ENCODE assay signal across 23 mouse cellular contexts in the genomic region with DNA sequence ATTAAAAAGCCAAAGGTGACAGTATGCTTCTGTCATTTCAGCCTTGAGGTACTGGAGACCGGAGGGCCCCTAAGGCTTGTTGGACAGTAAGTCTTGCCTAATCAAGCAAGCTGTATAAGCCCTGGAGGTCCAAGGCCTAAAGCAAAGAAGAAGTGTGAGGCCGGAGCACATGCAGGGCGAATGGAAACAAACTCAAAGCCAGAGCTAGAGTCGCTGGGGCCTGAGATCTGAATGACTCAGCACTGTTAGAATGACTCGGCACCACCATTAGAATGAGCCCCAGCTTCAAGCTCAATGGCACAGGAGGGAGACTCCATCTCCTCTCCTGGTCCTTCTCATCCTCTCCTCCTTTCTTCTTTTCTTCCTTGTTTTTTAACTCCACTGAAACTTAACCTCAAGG. TPM values are rescaled to one million over a fixed set of nuclear protein-coding genes. Genes with fewer than 3 reads are reported as not detected.
DNase-seq lines count a peak whose midpoint lies in the region; ATAC-seq and TF ChIP-seq lines count a peak whose summit lies in the region.
"Had no signal": no experiment of that assay in that cellular context is flagged by ENCODE, and none has a peak within 500 bp of the region (broad histone marks: within the 10 kb centered on the region; RNA-seq: fewer than 3 reads in every experiment).

No protein-coding gene starts in this region.

- no peak overlapping the region for H3K9ac ChIP-seq in forebrain, embryonic 15.5 days (replicated peaks)
- H3K9ac ChIP-seq in MEL (ENCODE audit: control insufficient read depth, low read depth, low read length, poor library complexity, severe bottlenecking), result no peak overlapping the region
- H3K9ac ChIP-seq in liver, postnatal 0 days (replicated peaks), result no peak overlapping the region
- H3K9ac ChIP-seq: embryonic facial prominence, embryonic 13.5 days; forebrain, embryonic 12.5 days; hindbrain, embryonic 12.5 days; kidney, embryonic 15.5 days; stomach, embryonic 15.5 days had no signal

- peaks cover 40% of the 10 kb centered on the region for H3K27me3 ChIP-seq in forebrain, embryonic 10.5 days (ENCODE audit: poor library complexity, severe bottlenecking)
- no peaks in the 10 kb centered on the region for H3K27me3 ChIP-seq in forebrain, embryonic 15.5 days
- H3K27me3 ChIP-seq in MEL (ENCODE audit: control insufficient read depth in 1 of 2, insufficient read depth in 2 of 2, low read length in 2 of 2), result no peaks in the 10 kb centered on the region
- peaks cover 33% of the 10 kb centered on the region for H3K27me3 ChIP-seq in liver, postnatal 0 days (ENCODE audit: insufficient read depth, low read length)

- no peak for ATAC-seq in forebrain, embryonic 15.5 days (replicated peaks)
- ATAC-seq in granulocyte monocyte progenitor cell, adult 5-6 weeks (replicated peaks; ENCODE audit: poor library complexity, severe bottlenecking), result peak; percentile 43; the same call in 1 of the 2 replicates
- ATAC-seq in liver, postnatal 0 days, result peak; percentile 78
- ATAC-seq: inflammation-experienced regulatory T-cells, adult 6 months had no signal

- DNase-seq in forebrain, embryonic 10.5 days (ENCODE audit: extremely low spot score, low spot score), result no peak
- peak; percentile 64 for DNase-seq in MEL (ENCODE audit: low read depth, low spot score)
- DNase-seq in liver, postnatal 0 days, result no peak
- DNase-seq in cerebellum, postnatal 25 days, result no peak
- DNase-seq in left cerebral cortex, postnatal 25 days (ENCODE audit: low spot score in 2 of 2), result no peak
- DNase-seq in urinary bladder, postnatal 10 days (ENCODE audit: low spot score), result no peak
- DNase-seq: cerebellum, adult 11 months; gastrocnemius, postnatal 14 days; layer of hippocampus, postnatal 36 days; left cerebral cortex, postnatal 4 days; lung, adult 18-20 months; spleen, adult 18-20 months had no signal

- no peak for TF ChIP-seq RAD21 in MEL (IDR thresholded peaks at IDR 0.05; ENCODE audit: low read depth, low read length)

- 81% methylated on average over 5 of the region's 5 CpGs for WGBS in forebrain, embryonic 10.5 days
- 75% methylated on average over 5 of the region's 5 CpGs for WGBS in forebrain, embryonic 15.5 days
- WGBS in liver, postnatal 0 days (ENCODE audit: insufficient replicate concordance), result 45% methylated on average over 5 of the region's 5 CpGs

- H3K4me3 ChIP-seq in forebrain, embryonic 10.5 days, result no peak overlapping the region
- H3K4me3 ChIP-seq in forebrain, embryonic 15.5 days, result no peak overlapping the region
- H3K4me3 ChIP-seq in MEL (ENCODE audit: control insufficient read depth in 1 of 2, insufficient read depth in 1 of 2, low read depth in 2 of 2, low read length in 2 of 2), result no peak overlapping the region
- H3K4me3 ChIP-seq in liver, postnatal 0 days (ENCODE audit: low read depth, low read length), result no peak overlapping the region
- H3K4me3 ChIP-seq: embryonic facial prominence, embryonic 13.5 days; forebrain, embryonic 12.5 days; hindbrain, embryonic 12.5 days; kidney, embryonic 15.5 days; stomach, embryonic 15.5 days had no signal

- TF ChIP-seq POLR2A in MEL (IDR thresholded peaks at IDR 0.05; ENCODE audit: control insufficient read depth in 1 of 2, insufficient read depth in 1 of 2, low read depth in 1 of 2, low read length in 2 of 2, poor library complexity in 1 of 2), result no peak

- peaks cover 45% of the 10 kb centered on the region for H3K4me1 ChIP-seq in forebrain, embryonic 10.5 days
- peaks cover 26% of the 10 kb centered on the region for H3K4me1 ChIP-seq in forebrain, embryonic 15.5 days
- H3K4me1 ChIP-seq in MEL (ENCODE audit: control insufficient read depth in 1 of 2, insufficient read depth in 2 of 2, low read length in 2 of 2), result peaks cover 3 to 13% of the 10 kb centered on the region in 2 experiments
- peaks cover 9% of the 10 kb centered on the region for H3K4me1 ChIP-seq in liver, postnatal 0 days (ENCODE audit: insufficient read depth)

- 0 out of 2 replicates have a peak overlapping the region, but pooled peaks have one; percentile 30 for H3K27ac ChIP-seq in forebrain, embryonic 10.5 days
- H3K27ac ChIP-seq in forebrain, embryonic 15.5 days (replicated peaks), result no peak overlapping the region
- no peak overlapping the region; the same call in 1 of the 2 replicates for H3K27ac ChIP-seq in MEL (ENCODE audit: control insufficient read depth, low read depth, low read length)
- peak overlapping the region; percentile 39; the same call in 1 of the 2 replicates for H3K27ac ChIP-seq in liver, postnatal 0 days (ENCODE audit: low read depth)
- H3K27ac ChIP-seq: embryonic facial prominence, embryonic 13.5 days; forebrain, embryonic 12.5 days; hindbrain, embryonic 12.5 days; kidney, embryonic 15.5 days; stomach, embryonic 15.5 days had no signal

- TF ChIP-seq CTCF in MEL (IDR thresholded peaks at IDR 0.05 in 2 of 3, conservative IDR thresholded peaks at IDR 0.05 in 1 of 3; ENCODE audit: control insufficient read depth in 1 of 3, insufficient read depth in 1 of 3, low read depth in 2 of 3, low read length in 3 of 3, poor library complexity in 1 of 3, severe bottlenecking in 1 of 3), result no peak
- no peak for TF ChIP-seq CTCF in liver, postnatal 0 days (IDR thresholded peaks at IDR 0.05; ENCODE audit: low read depth)

- intact Hi-C loops in left cerebral cortex, postnatal 25 days (cut with DNase I), result no loop called here

- H3K36me3 ChIP-seq in forebrain, embryonic 10.5 days (replicated peaks), result no peaks in the 10 kb centered on the region
- H3K36me3 ChIP-seq in forebrain, embryonic 15.5 days, result no peaks in the 10 kb centered on the region
- peaks cover 0 to 8% of the 10 kb centered on the region in 2 experiments; a peak in 2 of 4 replicates for H3K36me3 ChIP-seq in MEL (ENCODE audit: control insufficient read depth in 1 of 2, insufficient read depth in 2 of 2, low read length in 2 of 2)
- no peaks in the 10 kb centered on the region for H3K36me3 ChIP-seq in liver, postnatal 0 days (replicated peaks; ENCODE audit: insufficient read depth, low read length)
- H3K36me3 ChIP-seq: embryonic facial prominence, embryonic 13.5 days; forebrain, embryonic 12.5 days; hindbrain, embryonic 12.5 days; kidney, embryonic 15.5 days; stomach, embryonic 15.5 days had no signal

- H3K9me3 ChIP-seq in forebrain, embryonic 10.5 days, result no peaks in the 10 kb centered on the region
- no peaks in the 10 kb centered on the region for H3K9me3 ChIP-seq in forebrain, embryonic 15.5 days
- no peaks in the 10 kb centered on the region for H3K9me3 ChIP-seq in MEL (replicated peaks; ENCODE audit: insufficient read depth, low read length)
- H3K9me3 ChIP-seq in liver, postnatal 0 days (ENCODE audit: low read length), result no peaks in the 10 kb centered on the region
- H3K9me3 ChIP-seq: embryonic facial prominence, embryonic 13.5 days; forebrain, embryonic 12.5 days; hindbrain, embryonic 12.5 days; kidney, embryonic 15.5 days; stomach, embryonic 15.5 days had no signal

- TF ChIP-seq EP300 in MEL (IDR thresholded peaks at IDR 0.05; ENCODE audit: low read depth in 1 of 2, low read length in 2 of 2), result no peak
- TF ChIP-seq EP300 in liver, postnatal 0 days (IDR thresholded peaks at IDR 0.05; ENCODE audit: low read depth), result no peak

- no peak overlapping the region for H3K4me2 ChIP-seq in forebrain, embryonic 15.5 days (replicated peaks)
- peak overlapping the region; percentile 16 for H3K4me2 ChIP-seq in liver, postnatal 0 days (ENCODE audit: low read depth, low read length)
- H3K4me2 ChIP-seq: embryonic facial prominence, embryonic 13.5 days; forebrain, embryonic 12.5 days; hindbrain, embryonic 12.5 days; kidney, embryonic 15.5 days; stomach, embryonic 15.5 days had no signal

- no peaks in the 10 kb centered on the region for H3K79me2 ChIP-seq in MEL (ENCODE audit: control insufficient read depth, insufficient read depth, low read length, poor library complexity)

RNA-seq across cellular contexts. Expression of a gene that starts 1.5 kb away (rescaled TPM):
- polyA plus RNA-seq in forebrain, embryonic 10.5 days (2016; fragmentation: Nextera tagmentation; extraction: Ambion mirVana), result 20.7 and 21.5 TPM in 2 replicates
- polyA plus RNA-seq in forebrain, embryonic 15.5 days (2015; fragmentation: Nextera tagmentation; extraction: Ambion mirVana), result 249 and 258 TPM in 2 replicates
- not detected in 2 replicates for total RNA-seq in MEL (2012; rRNA removed)
- not detected for polyA plus RNA-seq in MEL (2012; ENCODE audit: insufficient read depth in 1 of 2, insufficient read length in 2 of 2, low read depth in 1 of 2, low replicate concordance in 2 of 2, missing spikeins in 1 of 2)
- total RNA-seq in granulocyte monocyte progenitor cell, adult 5-6 weeks (2014; fragmentation: Nextera tagmentation), result not detected in 2 replicates
- total RNA-seq in granulocyte monocyte progenitor cell, adult 5-6 weeks (2017), result not detected in 2 replicates
- polyA plus RNA-seq in liver, postnatal 0 days (2015; fragmentation: Nextera tagmentation; extraction: Ambion mirVana), result not detected in 2 replicates
- 100 to 1,000 TPM; 827 to 906 TPM for total RNA-seq in left cerebral cortex, postnatal 25 days (2021)

RNA-seq across cellular contexts. Expression of a gene that starts 13.9 kb away (rescaled TPM):
- not detected in 2 replicates for polyA plus RNA-seq in forebrain, embryonic 10.5 days (2016; fragmentation: Nextera tagmentation; extraction: Ambion mirVana)
- not detected in 2 replicates for polyA plus RNA-seq in forebrain, embryonic 15.5 days (2015; fragmentation: Nextera tagmentation; extraction: Ambion mirVana)
- total RNA-seq in MEL (2012; rRNA removed), result not detected in 2 replicates
- not detected for polyA plus RNA-seq in MEL (2012; ENCODE audit: insufficient read depth in 1 of 2, insufficient read length in 2 of 2, low read depth in 1 of 2, low replicate concordance in 2 of 2, missing spikeins in 1 of 2)
- not detected in 2 replicates for total RNA-seq in granulocyte monocyte progenitor cell, adult 5-6 weeks (2014; fragmentation: Nextera tagmentation)
- total RNA-seq in granulocyte monocyte progenitor cell, adult 5-6 weeks (2017), result not detected in 2 replicates
- not detected in 2 replicates for polyA plus RNA-seq in liver, postnatal 0 days (2015; fragmentation: Nextera tagmentation; extraction: Ambion mirVana)
- total RNA-seq in left cerebral cortex, postnatal 25 days (2021), result not detected
- total RNA-seq: gastrocnemius, postnatal 14 days; layer of hippocampus, postnatal 36 days; left cerebral cortex, postnatal 4 days had no signal
- polyA plus RNA-seq: cortical plate, adult 2 months; embryonic facial prominence, embryonic 13.5 days; forebrain, embryonic 12.5 days; heart, embryonic 16.5 days; hindbrain, embryonic 12.5 days; inflammation-experienced regulatory T-cells, adult 6 months; kidney, embryonic 15.5 days; neural tube, embryonic 11.5 days had no signal

RNA-seq across cellular contexts. Expression of a gene that starts 21.5 kb away (rescaled TPM):
- 55.1 and 68.7 TPM in 2 replicates for polyA plus RNA-seq in forebrain, embryonic 10.5 days (2016; fragmentation: Nextera tagmentation; extraction: Ambion mirVana)
- 35.4 and 38.4 TPM in 2 replicates for polyA plus RNA-seq in forebrain, embryonic 15.5 days (2015; fragmentation: Nextera tagmentation; extraction: Ambion mirVana)
- 469 and 780 TPM in 2 replicates for total RNA-seq in MEL (2012; rRNA removed)
- 1,000 to 10,000 TPM in 1 of 2 experiments, not detected in 1; 2,013 TPM for polyA plus RNA-seq in MEL (2012; ENCODE audit: insufficient read depth in 1 of 2, insufficient read length in 2 of 2, low read depth in 1 of 2, low replicate concordance in 2 of 2, missing spikeins in 1 of 2)
- total RNA-seq in granulocyte monocyte progenitor cell, adult 5-6 weeks (2014; fragmentation: Nextera tagmentation), result 0.82 and 4.7 TPM in 2 replicates
- total RNA-seq in granulocyte monocyte progenitor cell, adult 5-6 weeks (2017), result 3.9 and 8.7 TPM in 2 replicates
- polyA plus RNA-seq in liver, postnatal 0 days (2015; fragmentation: Nextera tagmentation; extraction: Ambion mirVana), result 507 and 771 TPM in 2 replicates
- 100 to 1,000 TPM; 386 to 457 TPM for total RNA-seq in left cerebral cortex, postnatal 25 days (2021)

RNA-seq across cellular contexts. Expression of a gene that starts 28.0 kb away (rescaled TPM):
- polyA plus RNA-seq in forebrain, embryonic 10.5 days (2016; fragmentation: Nextera tagmentation; extraction: Ambion mirVana), result 204 and 219 TPM in 2 replicates
- polyA plus RNA-seq in forebrain, embryonic 15.5 days (2015; fragmentation: Nextera tagmentation; extraction: Ambion mirVana), result 85.2 and 100 TPM in 2 replicates
- total RNA-seq in MEL (2012; rRNA removed), result 1,017 and 1,342 TPM in 2 replicates
- polyA plus RNA-seq in MEL (2012; ENCODE audit: insufficient read depth in 1 of 2, insufficient read length in 2 of 2, low read depth in 1 of 2, low replicate concordance in 2 of 2, missing spikeins in 1 of 2), result 1,000 to 10,000 TPM; 1,189 to 2,940 TPM
- 120 and 175 TPM in 2 replicates for total RNA-seq in granulocyte monocyte progenitor cell, adult 5-6 weeks (2014; fragmentation: Nextera tagmentation)
- total RNA-seq in granulocyte monocyte progenitor cell, adult 5-6 weeks (2017), result 233 and 290 TPM in 2 replicates
- polyA plus RNA-seq in liver, postnatal 0 days (2015; fragmentation: Nextera tagmentation; extraction: Ambion mirVana), result 2,663 and 3,863 TPM in 2 replicates
- 100 to 1,000 TPM; 501 to 574 TPM for total RNA-seq in left cerebral cortex, postnatal 25 days (2021)

RNA-seq across cellular contexts. Expression of a gene that starts 52.2 kb away (rescaled TPM):
- 18.3 and 19.7 TPM in 2 replicates for polyA plus RNA-seq in forebrain, embryonic 10.5 days (2016; fragmentation: Nextera tagmentation; extraction: Ambion mirVana)
- 16.8 and 20.5 TPM in 2 replicates for polyA plus RNA-seq in forebrain, embryonic 15.5 days (2015; fragmentation: Nextera tagmentation; extraction: Ambion mirVana)
- 3.4 and 4.3 TPM in 2 replicates for total RNA-seq in MEL (2012; rRNA removed)
- 1 to 10 TPM in 1 of 2 experiments, not detected in 1; 6.8 TPM for polyA plus RNA-seq in MEL (2012; ENCODE audit: insufficient read depth in 1 of 2, insufficient read length in 2 of 2, low read depth in 1 of 2, low replicate concordance in 2 of 2, missing spikeins in 1 of 2)
- total RNA-seq in granulocyte monocyte progenitor cell, adult 5-6 weeks (2014; fragmentation: Nextera tagmentation), result 3.8 and 17.6 TPM in 2 replicates
- total RNA-seq in granulocyte monocyte progenitor cell, adult 5-6 weeks (2017), result 5.1 and 15.6 TPM in 2 replicates
- 1.5 and 1.8 TPM in 2 replicates for polyA plus RNA-seq in liver, postnatal 0 days (2015; fragmentation: Nextera tagmentation; extraction: Ambion mirVana)
- total RNA-seq in left cerebral cortex, postnatal 25 days (2021), result 10 to 100 TPM; 24.4 to 31.5 TPM

Comparison
In these comparisons a context has a peak if more than half of its experiments do, and no peak if none do; other contexts are left out.
1. H3K27ac ChIP-seq: peak in forebrain, embryonic 10.5 days (single experiment) and liver, postnatal 0 days (single experiment); none in forebrain, embryonic 15.5 days (single experiment) and MEL (single experiment).
2. RNA of a gene that starts 1.5 kb away (polyA plus RNA-seq): 249 to 258 TPM in forebrain, embryonic 15.5 days and 20.7 to 21.5 TPM in forebrain, embryonic 10.5 days; not detected in liver, postnatal 0 days and not detected in MEL; every median in the first group is over 10 times any median in the second.